Mouse (Mus musculus): ENCODE measurements around the gene Trabd2b. TPM values are rescaled to one million over a fixed set of nuclear protein-coding genes. Genes with fewer than 3 reads are reported as not detected.

Trabd2b gene
- polyA plus RNA-seq, 1 experiment from 2014 or later = 0.56 TPM

GRCm38 (mm10) chr4:114374330-114374729, 32.2 kb upstream of the Trabd2b start:
- no peak for ATAC-seq (ENCODE audit: low FRiP score)

DNA sequence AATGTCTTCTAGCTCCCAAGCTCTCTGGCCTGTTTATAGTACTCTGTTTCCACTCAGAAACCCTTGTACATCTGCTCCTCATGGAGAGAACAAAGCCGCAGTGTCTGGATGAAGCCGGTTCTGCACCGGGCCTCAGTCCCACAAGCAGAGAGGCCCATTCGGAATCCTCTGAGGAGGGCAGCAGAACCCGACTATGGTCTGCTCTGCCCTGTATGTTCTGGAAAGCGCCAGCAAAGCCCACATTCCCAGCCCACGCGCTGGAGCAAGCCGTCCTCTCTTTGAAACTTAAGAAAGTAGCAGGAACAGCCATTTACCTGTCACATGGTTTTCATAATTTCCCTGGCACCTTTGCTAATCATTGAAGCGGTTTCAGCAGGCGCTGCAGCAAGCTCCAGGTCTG, 29.0 kb upstream of the Trabd2b start:
- Histone ChIP-seq H3K27me3 (replicated peaks) (no peaks in the 10 kb centered on the region), H3K9ac (replicated peaks) (no peak overlapping the region), H3K4me2 (no peak overlapping the region), H3K36me3 (no peaks in the 10 kb centered on the region), H3K27ac (replicated peaks) (no peak overlapping the region), H3K9me3 (replicated peaks) (no peaks in the 10 kb centered on the region), H3K4me1 (no peaks in the 10 kb centered on the region), H3K4me3 (replicated peaks) (no peak overlapping the region)
- 93% methylated on average over 11 of the region's 11 CpGs for WGBS
- ATAC-seq (ENCODE audit: low FRiP score) = no peak

More at GRCm38 (mm10) chr4:114374330-114374729, 32.2 kb upstream of the Trabd2b start:
- H3K4me3 ChIP-seq (replicated peaks) = no peak overlapping the region
- H3K27me3 ChIP-seq (replicated peaks) = no peaks in the 10 kb centered on the region
- no peaks in the 10 kb centered on the region for H3K36me3 ChIP-seq
- H3K9ac ChIP-seq (replicated peaks) = no peak overlapping the region
- no peaks in the 10 kb centered on the region for H3K9me3 ChIP-seq (replicated peaks)
- no peak overlapping the region for H3K27ac ChIP-seq (replicated peaks)
- 97% methylated on average over 1 of the region's 1 CpGs for WGBS
- no peaks in the 10 kb centered on the region for H3K4me1 ChIP-seq
- no peak overlapping the region for H3K4me2 ChIP-seq

DNA sequence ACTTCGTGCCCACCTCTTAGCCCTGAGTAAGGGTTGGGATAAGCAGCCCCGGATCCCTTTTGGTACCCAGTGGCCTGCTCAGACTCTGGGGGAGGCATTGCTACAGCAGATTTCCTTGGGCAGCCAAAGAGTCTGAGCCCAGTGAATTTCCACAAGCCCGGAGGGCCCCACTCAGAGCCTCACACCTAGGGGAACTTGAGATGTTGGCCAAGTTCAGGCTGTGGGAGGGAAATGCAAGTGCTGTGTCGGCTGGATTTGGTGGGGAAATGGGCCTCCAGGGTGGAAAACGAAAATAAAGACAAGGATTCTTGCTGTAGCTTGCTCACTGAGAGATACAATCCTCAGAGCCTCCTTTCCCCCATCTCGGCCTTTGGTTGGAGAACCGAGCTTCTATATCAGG, 28.0 kb upstream of the Trabd2b start:
- H3K27me3 ChIP-seq (replicated peaks) = no peaks in the 10 kb centered on the region
- H3K36me3 ChIP-seq = no peaks in the 10 kb centered on the region
- H3K27ac ChIP-seq (replicated peaks) = no peak overlapping the region
- no peak overlapping the region for H3K9ac ChIP-seq (replicated peaks)
- H3K4me2 ChIP-seq = no peak overlapping the region
- no peaks in the 10 kb centered on the region for H3K4me1 ChIP-seq
- 83% methylated on average over 7 of the region's 7 CpGs for WGBS
- H3K4me3 ChIP-seq (replicated peaks) = no peak overlapping the region
- no peaks in the 10 kb centered on the region for H3K9me3 ChIP-seq (replicated peaks)
- ATAC-seq (ENCODE audit: low FRiP score) = no peak

- no peak for ATAC-seq (ENCODE audit: low FRiP score)
- 84% methylated on average over 4 of the region's 4 CpGs for WGBS
Measured at GRCm38 (mm10) chr4:114379416-114379956, 27.0 kb upstream of the Trabd2b start.

DNA sequence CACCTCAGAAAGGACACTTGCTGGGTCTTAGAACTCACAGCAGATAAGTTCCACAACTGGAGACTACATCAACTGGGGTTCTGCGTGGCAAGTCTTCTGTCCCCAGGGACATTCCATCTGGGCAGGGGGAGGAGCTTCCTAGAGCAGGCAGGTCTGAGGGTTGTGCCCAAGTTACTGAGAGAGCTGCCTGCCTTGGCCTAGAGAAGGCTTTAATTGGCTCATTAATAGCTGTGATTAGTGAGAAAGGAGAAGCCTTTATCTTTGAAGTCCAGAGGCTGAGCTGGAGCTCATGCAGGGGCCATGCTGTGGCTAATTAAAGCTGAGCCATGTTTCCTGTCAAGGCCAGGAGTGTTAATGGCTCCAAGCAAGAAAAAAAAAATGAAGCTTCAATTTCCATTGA, 23.9 kb upstream of the Trabd2b start:
- no peak overlapping the region for H3K4me3 ChIP-seq (replicated peaks)
- H3K27ac ChIP-seq (replicated peaks) = no peak overlapping the region
- 30% methylated on average over 1 of the region's 1 CpGs for WGBS
- no peaks in the 10 kb centered on the region for H3K36me3 ChIP-seq
- no peak for ATAC-seq (ENCODE audit: low FRiP score)
- H3K4me2 ChIP-seq = no peak overlapping the region
- H3K4me1 ChIP-seq = no peaks in the 10 kb centered on the region
- H3K27me3 ChIP-seq (replicated peaks) = no peaks in the 10 kb centered on the region
- no peak overlapping the region for H3K9ac ChIP-seq (replicated peaks)
- H3K9me3 ChIP-seq (replicated peaks) = no peaks in the 10 kb centered on the region

More at GRCm38 (mm10) chr4:114379416-114379956, 27.0 kb upstream of the Trabd2b start:
- Histone ChIP-seq H3K36me3 (no peaks in the 10 kb centered on the region), H3K4me1 (no peaks in the 10 kb centered on the region), H3K9me3 (replicated peaks) (no peaks in the 10 kb centered on the region), H3K4me2 (no peak overlapping the region), H3K4me3 (replicated peaks) (no peak overlapping the region), H3K27ac (replicated peaks) (no peak overlapping the region), H3K27me3 (replicated peaks) (no peaks in the 10 kb centered on the region), H3K9ac (replicated peaks) (no peak overlapping the region)

DNA sequence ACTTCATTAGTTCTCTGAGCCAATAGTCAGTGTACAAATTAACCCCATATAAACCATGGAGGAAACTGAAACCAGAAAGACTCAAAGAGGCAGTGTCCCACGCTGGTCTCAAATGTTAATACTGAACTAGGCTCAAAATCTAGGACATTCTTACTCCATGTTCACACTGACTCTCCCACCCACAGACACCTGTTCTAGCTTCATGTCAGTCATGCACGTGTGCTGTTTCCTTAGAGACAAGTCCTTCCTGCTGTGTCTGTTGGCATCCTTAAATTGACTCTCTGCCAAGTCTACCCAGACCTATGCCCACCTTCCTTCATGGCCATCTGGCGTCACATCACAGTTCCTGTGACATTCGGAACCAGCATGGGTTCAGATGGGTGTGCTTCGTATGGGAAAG, 21.3 kb upstream of the Trabd2b start:
- H3K27ac ChIP-seq (replicated peaks) = no peak overlapping the region
- 91% methylated on average over 5 of the region's 5 CpGs for WGBS
- H3K4me3 ChIP-seq (replicated peaks) = no peak overlapping the region

GRCm38 (mm10) chr4:114386395-114386811, 20.1 kb upstream of the Trabd2b start:
- Histone ChIP-seq H3K9ac (replicated peaks) (no peak overlapping the region), H3K27me3 (replicated peaks) (no peaks in the 10 kb centered on the region), H3K9me3 (replicated peaks) (no peaks in the 10 kb centered on the region), H3K36me3 (no peaks in the 10 kb centered on the region), H3K4me2 (no peak overlapping the region), H3K4me3 (replicated peaks) (no peak overlapping the region), H3K27ac (replicated peaks) (no peak overlapping the region), H3K4me1 (no peaks in the 10 kb centered on the region)
- 38% methylated on average over 2 of the region's 2 CpGs for WGBS
- ATAC-seq (ENCODE audit: low FRiP score) = peak; percentile 11; the same call in 1 of the 2 replicates

More for the DNA sequence above, 21.3 kb upstream of the Trabd2b start:
- no peak overlapping the region for H3K9ac ChIP-seq (replicated peaks)
- H3K9me3 ChIP-seq (replicated peaks) = no peaks in the 10 kb centered on the region
- ATAC-seq (ENCODE audit: low FRiP score) = no peak
- H3K27me3 ChIP-seq (replicated peaks) = no peaks in the 10 kb centered on the region
- no peak overlapping the region for H3K4me2 ChIP-seq
- H3K36me3 ChIP-seq = no peaks in the 10 kb centered on the region
- no peaks in the 10 kb centered on the region for H3K4me1 ChIP-seq

DNA sequence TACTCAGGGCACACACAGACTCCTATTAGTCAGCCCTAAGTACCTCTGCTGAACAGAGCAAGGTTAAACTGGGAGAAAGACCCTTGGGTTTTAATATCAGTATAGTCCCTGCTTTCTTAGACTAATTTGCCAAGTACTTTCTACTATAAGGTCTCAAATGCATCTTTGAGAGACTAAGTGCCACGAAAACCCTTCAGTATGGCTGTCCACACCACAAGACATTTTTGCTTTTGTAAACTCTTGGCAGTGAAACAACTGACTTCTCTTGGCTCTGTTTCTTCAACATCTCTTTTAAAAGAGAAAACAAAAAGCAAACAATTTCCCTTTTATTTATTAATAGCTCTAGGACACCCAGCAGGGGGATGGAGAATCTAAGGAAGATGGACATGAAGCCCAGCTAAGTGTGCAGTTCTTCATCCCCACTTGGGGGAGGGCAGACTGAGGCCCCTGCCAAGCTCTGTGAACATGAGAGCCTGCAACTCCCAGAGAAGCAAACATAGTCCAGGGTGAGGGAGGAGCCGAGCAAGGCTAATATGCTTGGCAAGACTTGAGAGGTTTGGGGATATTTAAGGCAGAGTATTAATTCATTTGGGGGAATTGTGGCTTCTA, 18.9 kb upstream of the Trabd2b start:
- H3K27me3 ChIP-seq (replicated peaks) = no peaks in the 10 kb centered on the region
- H3K9me3 ChIP-seq (replicated peaks) = no peaks in the 10 kb centered on the region
- ATAC-seq (ENCODE audit: low FRiP score) = no peak
- H3K4me2 ChIP-seq = no peak overlapping the region
- WGBS = 84% methylated on average over 2 of the region's 2 CpGs
- H3K4me3 ChIP-seq (replicated peaks) = no peak overlapping the region
- H3K27ac ChIP-seq (replicated peaks) = no peak overlapping the region
- no peaks in the 10 kb centered on the region for H3K36me3 ChIP-seq
- no peaks in the 10 kb centered on the region for H3K4me1 ChIP-seq
- H3K9ac ChIP-seq (replicated peaks) = no peak overlapping the region

DNA sequence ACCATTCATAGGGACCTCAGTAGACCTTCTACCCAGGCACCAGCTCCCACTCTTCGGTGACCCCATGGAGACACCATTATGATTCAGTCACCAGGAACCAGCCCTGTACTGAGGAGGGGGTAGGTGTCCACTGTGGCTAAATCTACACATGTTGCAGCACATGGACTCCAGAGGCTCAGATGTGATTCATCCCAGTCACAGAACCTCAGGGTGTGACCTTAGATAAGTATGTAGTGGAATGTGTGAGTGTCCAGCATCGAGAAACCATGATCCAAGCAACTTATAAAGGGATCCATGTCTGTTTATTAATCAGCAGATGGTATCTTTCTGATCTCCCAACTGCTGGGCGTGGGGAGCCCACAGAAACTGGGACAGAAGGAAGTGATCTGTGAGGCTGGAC, 18.2 kb upstream of the Trabd2b start:
- no peak overlapping the region for H3K4me3 ChIP-seq (replicated peaks)
- H3K9ac ChIP-seq (replicated peaks) = no peak overlapping the region
- no peaks in the 10 kb centered on the region for H3K27me3 ChIP-seq (replicated peaks)
- ATAC-seq (ENCODE audit: low FRiP score) = no peak
- H3K36me3 ChIP-seq = no peaks in the 10 kb centered on the region
- H3K4me1 ChIP-seq = no peaks in the 10 kb centered on the region
- WGBS = 87% methylated on average over 3 of the region's 3 CpGs
- no peaks in the 10 kb centered on the region for H3K9me3 ChIP-seq (replicated peaks)
- no peak overlapping the region for H3K27ac ChIP-seq (replicated peaks)
- no peak overlapping the region for H3K4me2 ChIP-seq

DNA sequence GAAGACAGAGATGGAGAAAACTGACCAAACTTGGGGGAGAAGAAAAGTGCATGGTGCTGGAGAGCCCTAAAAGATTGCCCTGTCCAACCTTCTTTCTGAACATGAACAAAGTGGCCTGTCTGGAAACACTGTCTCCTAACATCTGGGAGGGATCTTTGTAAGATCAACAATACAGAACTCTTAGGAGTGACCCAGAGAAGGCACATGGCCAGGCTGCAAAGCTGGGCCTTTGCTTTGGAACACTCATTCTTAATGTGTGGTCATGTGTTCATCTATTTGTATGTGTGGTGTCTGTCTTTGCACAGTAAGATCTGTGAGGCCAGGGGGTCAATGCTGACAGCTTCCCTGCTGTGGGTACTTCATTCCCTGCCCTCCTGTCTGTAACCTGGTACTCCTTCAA, 16.9 kb upstream of the Trabd2b start:
- Histone ChIP-seq H3K36me3 (no peaks in the 10 kb centered on the region), H3K4me1 (no peaks in the 10 kb centered on the region), H3K9me3 (replicated peaks) (no peaks in the 10 kb centered on the region), H3K27ac (replicated peaks) (no peak overlapping the region), H3K27me3 (replicated peaks) (no peaks in the 10 kb centered on the region), H3K4me2 (no peak overlapping the region), H3K9ac (replicated peaks) (no peak overlapping the region), H3K4me3 (replicated peaks) (no peak overlapping the region)
- no peak for ATAC-seq (ENCODE audit: low FRiP score)

- H3K36me3 ChIP-seq = no peaks in the 10 kb centered on the region
- H3K27me3 ChIP-seq (replicated peaks) = no peaks in the 10 kb centered on the region
- H3K4me2 ChIP-seq = no peak overlapping the region
- no peak overlapping the region for H3K4me3 ChIP-seq (replicated peaks)
- no peaks in the 10 kb centered on the region for H3K4me1 ChIP-seq
- no peaks in the 10 kb centered on the region for H3K9me3 ChIP-seq (replicated peaks)
- ATAC-seq (ENCODE audit: low FRiP score) = no peak
- no peak overlapping the region for H3K27ac ChIP-seq (replicated peaks)
- no peak overlapping the region for H3K9ac ChIP-seq (replicated peaks)
Measured at GRCm38 (mm10) chr4:114397625-114398024, 8.9 kb upstream of the Trabd2b start.

- 46% methylated on average over 3 of the region's 3 CpGs for WGBS
- H3K9ac ChIP-seq (replicated peaks) = no peak overlapping the region
- no peaks in the 10 kb centered on the region for H3K4me1 ChIP-seq
- no peak overlapping the region for H3K27ac ChIP-seq (replicated peaks)
- ATAC-seq (ENCODE audit: low FRiP score) = no peak; the same call in 1 of the 2 replicates
- no peak overlapping the region for H3K4me3 ChIP-seq (replicated peaks)
- no peaks in the 10 kb centered on the region for H3K27me3 ChIP-seq (replicated peaks)
- H3K4me2 ChIP-seq = no peak overlapping the region
- no peaks in the 10 kb centered on the region for H3K9me3 ChIP-seq (replicated peaks)
- H3K36me3 ChIP-seq = no peaks in the 10 kb centered on the region
Measured at GRCm38 (mm10) chr4:114399821-114400220, 6.7 kb upstream of the Trabd2b start.
